Mouse (Mus musculus) gastrocnemius, adult 18-20 months (tissue): Measurements from ENCODE around the gene Ap1s2. TPM values are rescaled to one million over a fixed set of nuclear protein-coding genes. Genes with fewer than 3 reads are reported as not detected.

Experiments used
- DNase-seq: peaks from one replicate; pipeline ENCODE4 v3.0.0; 2021; ENCODE audit warnings: low spot score
- long read RNA-seq, 2 experiments: library from polyadenylated mRNA; stranded (forward); transcript quantifications; one replicate each; pipeline ENCODE4 v2.0.0; 2021
- total RNA-seq, 2 experiments: library from RNA; stranded (reverse); gene quantifications; 2 replicates each; pipeline ENCODE4 v1.2.3; 2021

Ap1s2 gene
- 10 to 100 TPM; 23.0 to 33.9 TPM for total RNA-seq
- long read RNA-seq, experiment 1, partial matches to known transcripts: 2 of 28 reads
- long read RNA-seq, experiment 1, other reads (novel, unspliced or antisense): 26 of 28 reads
- long read RNA-seq, experiment 2, partial matches to known transcripts: 0 of 12 reads
- long read RNA-seq, experiment 2, other reads (novel, unspliced or antisense): 11 of 12 reads

- peak; percentile 92 for DNase-seq
Observed at GRCm38 (mm10) chrX:163908337-163909250, at the start of gene Ap1s2. Ap1s2 (plus strand) TSS chrX:163909017.

GRCm38 (mm10) chrX:163867711-163868379 lies 41.0 kb upstream of the Ap1s2 start:
- DNase-seq: no peak

GRCm38 (mm10) chrX:163868659-163869278 lies 40.0 kb upstream of the Ap1s2 start:
- no peak for DNase-seq

- DNase-seq: no peak
Observed at GRCm38 (mm10) chrX:163875932-163876331, 32.9 kb upstream of the Ap1s2 start.

- DNase-seq: no peak
Observed at GRCm38 (mm10) chrX:163876636-163877035, 32.2 kb upstream of the Ap1s2 start.

GRCm38 (mm10) chrX:163879039-163879438 lies 29.8 kb upstream of the Ap1s2 start:
- no peak for DNase-seq

- peak; percentile 2 for DNase-seq
Observed at GRCm38 (mm10) chrX:163879461-163879860, 29.4 kb upstream of the Ap1s2 start.

GRCm38 (mm10) chrX:163885539-163885981 lies 23.3 kb upstream of the Ap1s2 start:
- no peak for DNase-seq

- no peak for DNase-seq
Observed at GRCm38 (mm10) chrX:163897354-163897753, 11.5 kb upstream of the Ap1s2 start.

GRCm38 (mm10) chrX:163899431-163900020 lies 9.3 kb upstream of the Ap1s2 start:
- DNase-seq: no peak

- no peak for DNase-seq
Observed at GRCm38 (mm10) chrX:163906861-163907260, 2.0 kb upstream of the Ap1s2 start.

GRCm38 (mm10) chrX:163908003-163908336 lies 847 bp upstream of the Ap1s2 start:
- no peak for DNase-seq

- DNase-seq: peak; percentile 9
Observed at GRCm38 (mm10) chrX:163909381-163909780, 564 bp downstream of the Ap1s2 start.

- DNase-seq: no peak
Observed at GRCm38 (mm10) chrX:163912791-163913190, 4.0 kb downstream of the Ap1s2 start.

GRCm38 (mm10) chrX:163929550-163929949 lies 20.7 kb downstream of the Ap1s2 start:
- DNase-seq: no peak

- DNase-seq: no peak
Observed at GRCm38 (mm10) chrX:163934731-163935130, 25.9 kb downstream of the Ap1s2 start.

- DNase-seq: peak; percentile 72
Observed at GRCm38 (mm10) chrX:163938587-163938986, 29.8 kb downstream of the Ap1s2 start.

- DNase-seq: no peak
Observed at GRCm38 (mm10) chrX:163944381-163944780, 35.6 kb downstream of the Ap1s2 start.

- DNase-seq: no peak
Observed at GRCm38 (mm10) chrX:163951618-163952017, 42.8 kb downstream of the Ap1s2 start.

- DNase-seq: no peak
Observed at GRCm38 (mm10) chrX:163957381-163957780, 48.6 kb downstream of the Ap1s2 start.

GRCm38 (mm10) chrX:163957803-163958466 lies 49.1 kb downstream of the Ap1s2 start:
- peak; percentile 53 for DNase-seq
